Mouse (Mus musculus) bone marrow, adult 2 months (tissue): ENCODE measurements around the gene Pde4d. TPM values are rescaled to one million over a fixed set of nuclear protein-coding genes. Genes with fewer than 3 reads are reported as not detected.

Experiments
- H3K27ac ChIP-seq: fragments of 200-500 bp; 2 replicates; pipeline ENCODE4 v1.5.1; 2012; ENCODE audit warnings: low read depth, mild to moderate bottlenecking, control low read depth, inconsistent platforms, low read length; ENCODE audit not compliant: control insufficient read depth, poor library complexity, insufficient read depth
- H3K4me1 ChIP-seq: fragments of 200-500 bp; 2 replicates; pipeline ENCODE4 v1.6.1; 2011; ENCODE audit warnings: low read length; ENCODE audit not compliant: control insufficient read depth, insufficient read depth
- H3K4me3 ChIP-seq: fragments of 200-500 bp; replicated peaks from 2 replicates; pipeline ENCODE3; 2011; ENCODE audit warnings: mild to moderate bottlenecking, low read depth, low read length, control low read depth; ENCODE audit not compliant: control insufficient read depth
- CTCF ChIP-seq: fragments of 200-500 bp; IDR thresholded peaks from 2 replicates; pipeline ENCODE4 v1.5.1; 2011; ENCODE audit warnings: low read length, control low read depth; ENCODE audit not compliant: control insufficient read depth, insufficient read depth
- POLR2A ChIP-seq: fragments of 200-500 bp; IDR thresholded peaks from 2 replicates; pipeline ENCODE4 v1.6.1; 2011; ENCODE audit warnings: low read depth, mild to moderate bottlenecking, control low read depth, low read length, borderline replicate concordance; ENCODE audit not compliant: control insufficient read depth
- WGBS: fragments of 180-500 bp; shearing (Covaris S2); methylation state at CpG from one replicate; pipeline ENCODE4 v1.1.7; 2018; 5-methylcytosine and 5-hydroxymethylcytosine counted together
- polyA plus RNA-seq: library from polyadenylated mRNA; stranded (reverse); fragments of >200 nt; gene quantifications from 2 replicates; pipeline ENCODE4 v1.2.4, GENCODE M21; 2011; ENCODE audit warnings: low replicate concordance; ENCODE audit not compliant: missing spikeins, insufficient read depth, insufficient read length

Gene Pde4d
- polyA plus RNA-seq, 1 experiment = 17.6 TPM

DNA sequence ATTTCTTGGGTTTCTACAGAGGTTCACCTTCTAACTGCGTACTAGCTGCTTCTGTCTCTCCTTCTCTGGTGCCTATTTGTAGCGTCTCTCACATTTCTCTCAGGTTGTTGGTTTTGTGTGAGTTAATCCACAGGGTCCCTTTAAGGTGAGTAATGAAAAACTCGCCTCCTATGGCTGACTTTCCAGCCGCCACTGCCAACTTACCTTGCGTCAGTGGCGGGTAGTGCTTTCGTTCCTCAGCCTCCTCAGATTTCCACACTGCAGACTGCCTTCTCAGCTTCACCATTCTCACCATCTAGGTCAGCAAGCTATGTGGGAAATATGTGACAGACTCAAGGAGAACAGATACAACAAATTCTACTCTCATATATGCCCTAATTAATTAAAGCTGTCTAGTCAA lies 977.8 kb downstream of the Pde4d start:
- Histone ChIP-seq H3K27ac (no peak overlapping the region), H3K4me1 (no peaks in the 10 kb centered on the region), H3K4me3 (no peak overlapping the region)
- TF ChIP-seq CTCF = no peak
- no peak for TF ChIP-seq POLR2A
- 81% methylated on average over 7 of the region's 7 CpGs for WGBS

DNA sequence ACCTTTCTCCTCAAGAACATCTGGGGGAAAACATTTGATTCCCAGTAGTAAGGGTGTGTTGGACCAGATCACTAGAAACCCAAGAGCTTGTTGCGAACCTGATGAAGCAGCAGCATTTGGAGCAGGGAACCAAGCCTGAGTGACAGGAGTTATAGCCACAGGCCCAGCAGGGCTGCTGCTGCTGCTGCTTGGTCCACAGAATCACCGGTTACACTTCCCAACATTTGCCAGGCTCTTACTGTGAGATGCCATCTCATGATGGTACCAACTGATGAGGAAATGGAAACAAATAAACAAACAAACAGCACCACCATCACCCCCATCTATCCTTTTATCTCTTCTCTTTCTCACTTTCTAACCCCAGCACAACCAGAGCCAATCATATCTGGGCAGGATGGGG lies 979.8 kb downstream of the Pde4d start:
- no peak overlapping the region for H3K27ac ChIP-seq
- H3K4me1 ChIP-seq = no peaks in the 10 kb centered on the region
- WGBS = 89% methylated on average over 2 of the region's 2 CpGs
- TF ChIP-seq POLR2A = no peak
- TF ChIP-seq CTCF = no peak
- no peak overlapping the region for H3K4me3 ChIP-seq

DNA sequence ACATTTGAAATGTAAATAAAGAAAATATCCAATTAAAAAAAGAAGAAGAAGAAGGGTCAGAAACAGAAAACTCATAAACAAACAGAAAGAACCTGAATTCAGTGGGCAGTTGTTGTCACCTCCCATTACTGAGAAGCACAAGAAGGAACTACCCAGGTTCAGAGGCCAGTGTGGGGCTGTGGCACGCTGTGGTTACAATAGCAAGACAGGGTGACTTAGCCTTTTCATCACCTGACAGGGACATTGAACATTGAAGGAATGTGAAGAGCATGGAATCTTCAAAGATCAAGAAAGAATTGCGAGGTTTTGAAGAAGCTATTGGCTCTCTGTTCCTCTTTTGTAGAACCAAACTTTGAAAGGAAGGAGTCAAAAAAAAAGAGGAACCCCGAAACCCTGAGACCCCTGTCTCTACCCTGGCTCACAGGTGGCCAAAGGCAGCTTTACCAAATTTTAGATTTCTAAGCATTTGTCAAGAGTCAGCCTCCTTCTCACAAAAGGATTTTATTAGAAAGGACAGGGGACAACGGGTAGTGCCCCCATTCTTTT lies 987.6 kb downstream of the Pde4d start:
- no peak for TF ChIP-seq CTCF
- TF ChIP-seq POLR2A = no peak
- Histone ChIP-seq H3K4me1 (no peaks in the 10 kb centered on the region; the same call in 1 of the 2 replicates), H3K4me3 (no peak overlapping the region), H3K27ac (no peak overlapping the region)
- WGBS = 9% methylated on average over 4 of the region's 4 CpGs

DNA sequence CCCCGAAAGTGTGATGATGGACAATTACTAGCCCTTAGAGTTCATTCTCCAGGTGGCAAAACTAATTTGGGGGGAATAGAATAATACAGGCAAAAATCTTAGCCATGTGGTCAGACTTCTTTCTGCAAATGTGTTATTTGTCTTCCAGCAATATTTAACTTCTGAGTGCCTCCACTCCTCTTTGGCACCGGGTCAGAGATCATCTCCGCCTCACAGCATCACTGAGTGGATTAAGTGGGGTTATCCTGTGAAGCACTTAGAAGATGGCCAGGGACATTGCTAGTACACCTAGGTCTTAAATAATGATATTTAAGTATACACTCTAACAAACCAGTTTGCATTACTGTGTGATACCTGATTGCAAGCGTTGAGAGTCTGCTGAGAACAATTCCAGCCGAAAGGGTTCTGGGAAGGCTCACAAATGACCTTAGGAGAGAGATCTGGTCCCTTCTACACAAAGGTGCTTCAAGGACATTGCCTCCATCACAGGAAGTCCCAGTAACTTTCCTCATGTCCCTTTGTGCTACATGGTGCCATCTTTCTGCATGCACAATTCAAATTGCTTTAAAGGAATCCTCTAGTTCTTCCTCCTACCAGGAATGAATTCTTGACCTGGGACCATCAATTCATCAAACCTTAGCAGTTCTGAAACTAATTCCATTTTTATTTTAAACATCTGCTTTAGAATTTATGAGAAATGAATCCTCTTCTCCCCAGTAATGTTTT lies 989.9 kb downstream of the Pde4d start:
- TF ChIP-seq POLR2A (no peak), CTCF (no peak)
- H3K4me3 ChIP-seq = no peak overlapping the region
- WGBS = 89% methylated on average over 5 of the region's 5 CpGs
- H3K4me1 ChIP-seq = no peaks in the 10 kb centered on the region; the same call in 1 of the 2 replicates
- no peak overlapping the region for H3K27ac ChIP-seq

DNA sequence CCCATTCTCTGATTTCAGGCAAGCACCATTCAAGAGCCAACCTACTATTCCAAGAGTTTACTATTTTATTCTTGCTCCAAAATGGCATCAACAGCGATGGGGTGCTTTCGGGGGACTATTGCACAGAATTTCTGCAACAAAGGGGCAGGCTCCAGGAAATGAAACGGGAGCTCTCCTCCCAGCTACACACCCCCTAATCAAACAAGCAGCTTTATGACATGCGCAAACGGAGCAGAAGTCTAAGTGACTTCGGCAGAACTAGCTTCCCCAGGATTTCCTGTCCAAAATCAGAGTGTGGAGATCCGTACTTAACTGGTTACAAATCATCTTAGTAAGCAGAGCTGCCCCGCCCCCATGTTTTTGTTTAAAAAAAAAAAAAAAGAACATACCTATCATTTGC lies 990.6 kb downstream of the Pde4d start:
- H3K4me3 ChIP-seq = no peak overlapping the region
- no peaks in the 10 kb centered on the region; the same call in 1 of the 2 replicates for H3K4me1 ChIP-seq
- TF ChIP-seq POLR2A = no peak
- TF ChIP-seq CTCF = no peak
- no peak overlapping the region for H3K27ac ChIP-seq
- under 1% methylated on average over 8 of the region's 8 CpGs for WGBS

DNA sequence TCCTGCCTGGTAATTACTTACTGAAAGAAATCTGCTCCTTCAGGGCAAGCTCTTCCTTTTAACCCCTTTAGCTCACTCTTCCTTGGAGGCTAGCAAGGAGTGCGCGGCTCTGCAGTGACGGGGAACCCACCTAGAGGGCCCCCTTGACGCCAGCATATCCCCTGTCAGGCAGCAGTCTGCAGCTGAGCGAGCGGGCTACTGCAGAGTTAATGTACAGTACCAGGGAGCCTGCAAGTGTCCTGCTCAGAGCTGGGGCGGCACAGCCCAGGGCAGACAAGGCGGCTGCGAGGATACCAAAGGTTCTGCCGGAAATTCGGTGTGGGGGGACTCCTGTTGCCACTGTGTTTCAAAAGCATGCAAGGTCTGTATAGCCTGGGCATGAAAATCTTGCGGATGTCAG lies 991.1 kb downstream of the Pde4d start:
- under 1% methylated on average over 12 of the region's 12 CpGs for WGBS
- Histone ChIP-seq H3K4me1 (no peaks in the 10 kb centered on the region; the same call in 1 of the 2 replicates), H3K27ac (peak overlapping the region; percentile 45; the same call in 1 of the 2 replicates), H3K4me3 (peak overlapping the region; percentile 38)
- TF ChIP-seq POLR2A (no peak; the same call in 1 of the 2 replicates), CTCF (no peak)

DNA sequence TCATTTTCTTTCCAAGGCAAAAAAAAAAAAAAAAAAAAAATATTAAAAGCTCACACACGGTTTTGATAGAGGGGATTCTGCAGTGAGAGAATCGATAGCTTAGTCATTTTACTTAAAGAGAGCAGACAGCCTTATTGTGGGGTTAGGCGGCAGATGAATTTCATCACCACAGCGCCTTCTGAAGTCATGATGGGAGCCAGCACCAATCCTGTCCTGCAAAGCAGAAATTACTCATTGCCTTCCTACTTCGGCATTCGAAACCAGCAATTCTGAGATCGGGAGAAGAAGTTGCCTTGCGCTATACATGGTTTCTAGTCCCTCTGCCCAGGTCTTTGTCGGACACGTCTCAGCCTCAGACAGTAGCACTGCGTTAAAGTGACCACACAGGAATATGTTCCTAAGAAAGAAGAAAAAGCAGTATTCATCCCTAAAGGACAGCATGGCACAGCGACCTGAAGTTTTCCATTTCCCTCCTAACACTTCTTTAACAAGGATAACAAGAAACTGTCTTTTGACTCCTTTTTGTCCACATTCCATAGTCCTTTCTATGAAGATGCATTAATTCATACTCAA lies 991.7 kb downstream of the Pde4d start:
- Histone ChIP-seq H3K27ac (no peak overlapping the region), H3K4me1 (no peaks in the 10 kb centered on the region; the same call in 1 of the 2 replicates), H3K4me3 (no peak overlapping the region)
- 10% methylated on average over 12 of the region's 12 CpGs for WGBS
- TF ChIP-seq CTCF (no peak), POLR2A (no peak)

DNA sequence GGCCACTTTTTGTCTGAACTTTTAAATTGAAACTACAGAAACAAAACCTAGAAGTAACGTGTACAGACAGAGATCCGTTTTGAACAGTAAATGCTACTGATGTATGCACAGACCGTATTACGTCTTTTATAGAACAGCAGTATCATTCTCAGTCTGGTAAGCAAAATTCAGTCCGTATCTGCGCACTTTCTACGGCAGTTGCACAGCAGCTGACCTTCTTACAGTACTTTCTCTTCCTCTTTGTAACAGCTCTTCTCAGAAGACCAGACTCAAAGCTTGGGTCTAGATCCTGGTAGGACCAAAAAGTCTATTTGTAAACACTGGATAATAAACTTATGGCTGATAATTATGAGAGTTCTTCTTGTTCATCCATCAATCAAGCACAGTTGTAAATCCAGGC lies 996.4 kb downstream of the Pde4d start:
- Histone ChIP-seq H3K4me3 (no peak overlapping the region), H3K27ac (no peak overlapping the region), H3K4me1 (no peaks in the 10 kb centered on the region)
- TF ChIP-seq CTCF (no peak), POLR2A (no peak)
- 4% methylated on average over 7 of the region's 7 CpGs for WGBS
